Mouse (Mus musculus) adrenal gland, adult 8-10 months (tissue): Measurements from ENCODE around the gene Suds3. TPM values are rescaled to one million over a fixed set of nuclear protein-coding genes. Genes with fewer than 3 reads are reported as not detected.
A peak's percentile ranks its signal among the peaks of the same experiment; 100 is the strongest.

ENCODE experiments used
- DNase-seq: peaks from one replicate; pipeline ENCODE4 v3.0.0; 2022
- total RNA-seq, 4 experiments: library from RNA; stranded (reverse); gene quantifications; 2 replicates each; pipeline ENCODE4 v1.2.4; 2022

The Suds3 gene
- 100 to 1,000 TPM; 108 to 130 (median 123) TPM for total RNA-seq

GRCm38 (mm10) chr5:117115836-117116366, at the start of gene Suds3:
TSS of gene Suds3 (minus strand) at chr5:117116113.
- DNase-seq, result peak; percentile 93

DNA sequence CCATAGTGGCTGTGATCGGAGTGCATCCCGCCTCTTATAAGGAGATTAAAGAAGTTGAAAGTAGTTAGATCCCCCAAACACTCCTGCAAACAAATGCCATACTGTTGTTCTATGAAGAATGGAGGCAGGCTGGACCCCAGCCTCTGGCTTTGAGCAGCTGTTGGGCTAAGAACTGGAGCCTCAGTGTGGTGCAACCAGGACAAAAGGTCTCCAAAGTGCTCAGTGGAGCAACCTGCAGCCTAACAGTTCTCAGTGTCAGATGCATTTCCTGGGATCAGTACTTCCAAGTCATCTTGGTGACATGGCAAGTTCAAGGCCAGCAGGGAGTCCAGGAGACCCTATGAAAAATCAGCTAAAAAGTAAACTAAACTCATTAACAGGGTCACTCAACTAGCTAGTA, 49.0 kb upstream of the Suds3 start:
- DNase-seq, result no peak

DNA sequence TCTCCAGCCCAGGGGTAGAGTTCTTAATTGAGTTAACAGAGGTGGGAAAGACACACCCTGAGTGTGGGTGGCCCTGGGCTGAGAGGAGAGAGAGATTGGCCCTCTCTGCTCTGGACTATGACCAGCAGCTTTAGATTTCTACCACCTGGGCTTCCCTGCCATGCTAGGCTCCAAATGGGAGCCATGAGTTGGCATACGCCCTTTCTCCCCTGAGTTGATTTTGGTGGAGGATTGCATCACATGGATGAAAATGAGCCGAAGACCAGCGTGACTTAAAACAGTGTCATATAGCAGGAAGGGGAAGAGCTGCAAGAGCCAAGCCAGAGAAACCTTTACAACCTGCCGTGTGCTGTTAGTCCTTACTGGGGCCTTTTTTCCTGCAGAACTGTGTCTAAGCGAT, 48.6 kb upstream of the Suds3 start:
- no peak for DNase-seq

DNA sequence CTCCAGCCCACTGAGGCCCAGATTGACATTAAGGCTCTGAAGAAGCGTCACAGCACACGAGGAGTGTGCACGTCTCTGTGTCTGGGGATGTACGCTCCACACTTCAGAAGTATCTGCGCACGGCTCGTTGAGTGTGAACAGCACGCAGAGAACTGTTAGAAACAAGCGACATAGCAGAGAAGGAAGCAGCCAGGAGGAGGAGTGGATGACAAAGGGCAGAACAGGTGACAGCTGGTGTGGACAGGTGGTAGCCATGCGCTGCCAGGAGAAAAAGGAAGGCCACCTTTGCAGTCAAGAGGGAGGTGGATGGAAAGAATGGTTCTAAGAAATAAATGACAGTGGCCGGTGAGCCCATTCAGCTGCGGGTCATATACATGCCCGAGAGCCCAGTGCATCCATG, 47.9 kb upstream of the Suds3 start:
- no peak for DNase-seq

DNA sequence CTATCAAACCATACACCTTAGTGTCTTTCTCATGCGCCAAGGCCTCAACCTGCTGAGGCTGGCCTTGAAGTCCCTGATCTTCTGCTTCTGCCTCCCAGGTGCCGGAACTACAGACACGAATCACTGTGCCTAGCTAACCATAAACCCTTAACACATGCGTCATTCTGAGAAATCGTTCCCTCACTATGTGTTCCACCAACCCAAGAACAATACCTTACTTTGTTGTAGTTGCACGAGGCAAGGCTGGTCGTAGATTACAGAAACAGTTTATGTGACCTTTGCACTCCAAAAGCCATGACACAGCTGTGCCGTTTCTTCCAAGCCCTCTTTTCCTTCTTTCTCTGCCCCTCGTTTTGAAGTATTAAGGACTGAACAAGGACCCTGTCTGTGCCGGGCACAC, 44.6 kb upstream of the Suds3 start:
- no peak for DNase-seq

GRCm38 (mm10) chr5:117159805-117160291, 43.9 kb upstream of the Suds3 start:
- DNase-seq, result no peak

DNA sequence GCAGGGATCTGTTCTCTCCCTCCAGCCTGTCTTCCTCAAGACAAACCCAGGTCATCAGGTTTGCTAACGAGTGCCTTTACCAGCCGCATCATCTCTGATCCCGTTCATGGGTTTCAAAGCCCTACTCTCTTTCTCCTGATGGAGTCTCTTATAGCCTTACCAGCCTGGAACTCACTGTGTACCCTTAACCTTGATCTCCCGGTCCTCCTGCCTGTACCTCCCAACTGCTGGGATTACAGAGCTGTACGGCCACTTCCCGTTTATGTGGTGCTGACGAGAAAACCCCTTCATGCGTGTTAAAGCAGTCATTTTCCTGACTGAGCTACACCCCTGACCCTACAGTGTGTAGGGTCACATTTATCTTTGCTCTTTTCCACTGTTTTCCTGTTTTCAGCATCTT, 43.4 kb upstream of the Suds3 start:
- no peak for DNase-seq

- peak; percentile 89 for DNase-seq
Observed at GRCm38 (mm10) chr5:117158335-117159018, 42.6 kb upstream of the Suds3 start.

DNA sequence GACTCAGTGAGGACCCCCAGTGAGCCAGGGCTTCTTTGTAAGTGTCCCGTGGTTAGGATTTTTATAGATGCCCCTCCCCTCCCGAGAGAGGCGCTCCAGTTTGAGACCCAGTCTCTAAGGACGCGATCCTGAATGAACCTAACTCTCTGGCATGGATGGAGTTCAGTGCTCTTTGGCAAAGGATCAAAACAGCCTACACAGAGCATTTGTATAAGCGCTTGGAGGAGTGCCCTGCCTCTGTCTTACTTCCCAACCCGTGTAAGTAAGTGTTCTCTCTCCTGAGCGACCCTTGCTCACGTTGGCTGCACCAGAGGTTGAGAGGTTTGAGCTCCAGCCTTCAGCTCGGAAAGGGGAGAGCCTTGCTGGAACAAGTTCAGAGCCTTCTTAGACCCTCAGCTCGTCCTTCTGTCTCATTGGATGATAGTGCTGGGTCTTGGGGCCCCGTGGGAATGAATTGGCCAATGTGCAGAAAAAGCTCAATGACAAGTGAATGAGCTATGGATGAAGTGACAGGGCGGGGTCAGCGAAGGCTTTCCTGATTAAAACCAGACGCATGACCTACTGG, 37.7 kb upstream of the Suds3 start:
- no peak for DNase-seq

- DNase-seq, result no peak
Observed at GRCm38 (mm10) chr5:117152944-117153343, 37.0 kb upstream of the Suds3 start.

- DNase-seq, result no peak
Observed at GRCm38 (mm10) chr5:117150068-117150467, 34.2 kb upstream of the Suds3 start.

DNA sequence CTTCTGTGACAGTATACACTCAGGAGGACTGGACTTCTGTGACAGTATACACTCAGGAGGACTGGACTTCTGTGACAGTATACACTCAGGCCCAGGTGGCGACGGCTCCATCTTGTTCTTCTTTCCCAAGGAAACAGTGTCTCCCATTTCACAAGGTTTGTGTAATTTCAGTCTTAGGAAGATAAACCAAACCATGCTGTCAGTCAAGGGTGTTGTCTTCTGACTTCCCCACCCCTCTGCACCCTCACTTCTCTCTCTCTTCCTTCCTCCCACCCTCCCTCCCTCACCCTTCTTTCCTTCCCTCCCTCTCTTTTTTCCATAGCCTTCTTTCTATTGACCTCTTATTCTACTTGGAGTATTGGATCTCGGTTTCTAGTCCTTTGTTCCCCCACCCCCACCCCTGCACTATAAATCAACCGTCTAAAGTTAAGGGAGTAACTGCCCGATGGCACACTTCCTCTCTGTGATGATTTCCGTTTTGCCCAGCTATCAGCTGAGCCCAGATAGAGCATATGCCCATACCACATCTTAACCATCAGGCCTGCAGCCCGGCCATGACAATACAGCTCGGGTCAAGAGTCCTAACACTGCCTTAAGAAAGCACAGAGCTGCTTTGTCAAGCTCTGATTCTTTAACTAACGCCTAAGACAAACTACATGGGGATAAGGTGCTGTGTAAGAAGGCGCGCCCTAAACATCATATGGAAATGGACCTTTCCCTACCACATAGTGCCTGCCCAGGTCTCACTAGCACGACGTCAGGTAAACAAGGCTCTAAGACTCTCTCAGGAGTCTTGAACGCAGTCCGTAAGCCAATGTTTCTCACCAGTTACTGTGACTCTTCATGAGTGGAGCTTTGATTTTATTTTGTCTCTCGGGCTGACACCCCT, 33.4 kb upstream of the Suds3 start:
- DNase-seq, result no peak

DNA sequence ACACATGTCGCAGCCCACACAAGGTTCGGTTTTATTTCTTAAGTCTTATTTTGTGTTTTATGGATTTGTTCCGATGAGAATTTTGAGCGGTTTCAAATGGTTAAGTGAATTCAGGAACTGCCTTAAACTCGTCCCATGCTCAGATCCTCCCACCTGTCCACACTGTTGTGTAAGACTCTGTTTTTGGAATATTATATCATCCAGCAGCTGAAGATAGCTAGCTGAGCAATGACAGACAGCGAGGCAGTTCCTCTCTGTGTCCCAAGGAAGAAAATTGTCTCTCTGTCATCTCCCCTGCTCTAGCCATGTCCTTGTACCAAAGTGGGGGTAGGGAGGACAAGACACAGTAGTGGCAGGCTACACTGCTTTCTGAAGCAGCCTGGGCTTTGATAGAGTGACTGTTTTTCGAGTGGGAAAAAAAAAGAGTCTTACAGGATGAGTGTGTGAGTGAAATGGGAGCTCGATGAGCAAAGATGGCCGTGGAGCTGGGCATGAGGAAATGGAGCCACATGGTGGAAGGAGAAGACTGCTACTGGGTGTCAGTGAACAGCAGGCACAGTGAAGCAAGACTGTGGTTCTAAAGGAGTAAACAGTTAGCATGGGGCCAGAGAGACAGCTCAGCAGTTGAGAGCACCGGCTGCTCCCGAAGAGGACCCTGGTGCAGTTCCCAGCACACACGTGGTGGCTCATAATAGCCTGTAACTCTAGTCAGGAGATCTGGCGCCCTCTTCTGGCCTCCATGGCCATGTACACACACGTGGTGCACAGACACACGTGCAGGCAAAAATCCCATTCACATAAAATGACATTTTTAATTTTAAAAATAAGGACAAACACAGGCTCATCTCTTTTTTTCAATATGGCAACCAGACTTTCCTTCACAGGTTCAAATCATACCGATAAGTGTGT, 31.5 kb upstream of the Suds3 start:
- no peak for DNase-seq

DNA sequence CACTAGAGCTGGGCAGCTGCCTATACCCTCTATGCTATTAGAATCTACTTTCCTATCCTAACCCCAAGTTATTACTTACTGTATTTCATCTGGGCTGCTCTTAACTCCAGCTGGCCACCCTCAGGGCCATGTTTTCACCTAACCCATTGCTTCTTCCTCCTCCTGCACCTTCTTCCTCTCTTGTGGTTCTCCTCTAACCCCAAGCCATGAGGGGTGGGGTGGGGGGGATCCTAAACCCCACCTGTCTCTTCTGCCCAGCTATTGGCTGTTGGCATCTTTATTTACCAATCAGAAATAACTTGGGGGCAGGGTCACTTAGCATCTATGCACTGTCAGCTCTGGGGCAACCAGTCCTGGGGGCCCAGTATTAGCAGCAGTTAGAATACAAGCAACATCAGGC, 30.3 kb upstream of the Suds3 start:
- no peak for DNase-seq

DNA sequence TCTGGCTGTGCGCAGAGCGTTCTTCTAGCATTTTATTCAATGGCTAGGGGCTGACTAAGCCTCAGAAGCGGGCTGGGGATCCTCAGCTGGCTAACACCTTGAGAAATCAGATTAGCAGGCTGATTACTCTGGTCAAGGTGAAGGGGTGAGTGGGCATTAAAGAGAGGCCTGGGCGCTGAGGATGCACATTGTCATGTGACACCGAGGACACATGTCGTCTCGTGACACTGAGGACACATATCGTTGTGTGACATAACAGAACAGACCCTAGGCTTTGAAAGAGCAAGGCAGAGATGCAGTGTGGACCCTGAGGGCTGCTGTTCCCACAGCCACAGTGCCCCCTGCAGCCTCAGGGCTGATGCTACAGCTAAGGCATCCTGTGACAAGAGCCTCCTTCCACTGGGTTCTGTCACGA, 27.8 kb upstream of the Suds3 start:
- no peak for DNase-seq

GRCm38 (mm10) chr5:117140374-117140773, 24.5 kb upstream of the Suds3 start:
- DNase-seq, result no peak

DNA sequence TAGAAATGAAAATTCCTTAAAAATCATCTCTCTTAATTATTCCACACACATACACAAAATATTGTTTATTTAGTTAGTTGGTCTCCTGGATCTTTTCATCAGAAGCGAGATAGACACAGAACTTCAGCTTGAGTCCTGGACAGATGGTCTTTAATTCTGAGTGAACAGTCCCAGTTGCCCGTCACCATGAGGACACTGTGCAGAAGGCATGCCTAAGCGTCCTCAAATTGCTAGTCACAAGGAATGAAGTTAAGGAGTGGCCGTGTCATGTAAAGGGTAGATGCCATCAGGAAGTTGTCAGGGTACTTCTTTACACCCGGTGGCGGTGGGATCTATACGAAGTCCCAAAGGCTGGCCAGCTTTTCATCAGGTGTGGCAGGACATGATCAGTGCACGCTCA, 23.9 kb upstream of the Suds3 start:
- DNase-seq, result no peak

GRCm38 (mm10) chr5:117138295-117138988, 22.5 kb upstream of the Suds3 start:
- DNase-seq, result no peak

GRCm38 (mm10) chr5:117137594-117137993, 21.7 kb upstream of the Suds3 start:
- no peak for DNase-seq

- DNase-seq, result no peak
Observed at GRCm38 (mm10) chr5:117137011-117137410, 21.1 kb upstream of the Suds3 start.

DNA sequence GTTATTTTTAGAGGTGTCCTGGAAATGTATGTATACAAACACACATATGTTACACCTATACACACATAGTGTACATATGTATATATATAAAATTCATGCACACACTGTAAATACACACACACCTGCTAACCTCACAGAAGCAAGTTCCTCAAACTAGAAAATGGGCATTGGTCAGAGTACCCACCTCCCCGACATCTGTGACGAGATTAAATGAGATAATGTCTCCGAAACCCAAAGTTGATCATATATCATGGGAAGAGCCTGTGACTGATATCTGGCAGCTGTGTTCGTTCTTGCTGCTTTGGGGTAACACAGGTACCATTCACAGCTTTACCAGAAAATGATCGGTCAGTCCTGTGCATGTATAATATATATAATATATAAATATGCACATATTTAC, 20.7 kb upstream of the Suds3 start:
- DNase-seq, result no peak
